Mouse (Mus musculus) megakaryocyte, embryonic 14.5 days (primary cell): Measurements from ENCODE around the gene Hoxc9. TPM values are rescaled to one million over a fixed set of nuclear protein-coding genes. Genes with fewer than 3 reads are reported as not detected.

Source experiments
- H3K27me3 ChIP-seq: replicated peaks from 2 replicates; pipeline ENCODE3; 2012; ENCODE audit warnings: inconsistent platforms
- H3K36me3 ChIP-seq: replicated peaks from 2 replicates; pipeline ENCODE3; 2012; ENCODE audit warnings: low read length, inconsistent platforms, mixed read lengths
- H3K4me1 ChIP-seq: 2 replicates; pipeline ENCODE4 v1.6.1; 2012; ENCODE audit warnings: inconsistent platforms
- H3K4me3 ChIP-seq: replicated peaks from 2 replicates; pipeline ENCODE3; 2012; ENCODE audit warnings: moderate library complexity, mild to moderate bottlenecking, inconsistent platforms
- H3K9me3 ChIP-seq: 2 replicates; pipeline ENCODE4 v1.6.1; 2012; ENCODE audit warnings: inconsistent platforms
- FLI1 ChIP-seq: IDR thresholded peaks from 2 replicates; pipeline ENCODE4 v1.6.1; 2012; ENCODE audit warnings: low read length, inconsistent platforms, mixed read lengths
- GATA1 ChIP-seq: IDR thresholded peaks from 3 replicates; pipeline ENCODE4 v1.6.1; 2012; ENCODE audit warnings: mixed read lengths, low read length, inconsistent platforms, borderline replicate concordance
- polyA plus RNA-seq: library from polyadenylated mRNA; stranded (reverse); fragments of >175 nt; gene quantifications from 2 replicates; pipeline ENCODE4 v1.2.3, GENCODE M21; 2012; ENCODE audit warnings: low replicate concordance; ENCODE audit not compliant: insufficient read depth

Hoxc9 gene
- polyA plus RNA-seq, 1 experiment: not detected

DNA sequence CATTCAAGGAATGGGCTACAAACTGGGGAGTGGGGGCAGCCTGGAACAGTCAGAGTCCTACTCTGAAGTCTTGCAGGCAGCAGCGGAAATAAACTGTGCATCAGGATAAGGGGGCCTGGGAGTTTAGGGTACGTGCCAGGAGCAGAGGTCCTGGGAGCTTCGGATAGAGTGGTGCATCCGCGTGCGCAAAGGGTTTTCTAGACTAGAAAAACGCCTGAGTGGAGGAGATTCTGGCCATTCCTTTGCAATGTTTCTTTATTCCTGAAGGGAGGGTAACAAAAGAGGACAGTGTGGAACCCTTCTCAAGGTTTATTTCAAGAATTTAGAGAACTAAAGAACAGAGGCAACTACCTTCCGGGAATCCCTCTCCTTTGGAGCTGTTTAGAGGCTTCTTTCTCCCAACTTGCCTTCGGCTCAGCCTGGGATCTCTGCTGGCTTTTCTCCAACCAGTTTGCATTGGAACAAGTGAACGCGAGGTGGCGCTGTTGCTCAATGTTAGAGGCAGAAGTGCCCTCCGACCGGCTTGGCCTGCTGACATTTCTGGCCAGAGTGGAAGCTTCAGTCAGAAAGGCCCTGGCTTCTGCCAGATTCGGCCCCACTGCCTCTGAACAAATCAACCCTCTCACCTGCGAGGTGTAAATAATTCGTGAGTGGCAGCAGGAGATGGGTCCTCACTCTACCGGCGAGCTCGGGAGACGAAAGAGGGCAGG lies 11.0 kb downstream of the Hoxc9 start:
- Histone ChIP-seq H3K4me1 (peaks cover 16% of the 10 kb centered on the region), H3K9me3 (no peaks in the 10 kb centered on the region), H3K4me3 (peak overlapping the region; percentile 42), H3K36me3 (no peaks in the 10 kb centered on the region), H3K27me3 (peaks cover 96% of the 10 kb centered on the region)
- TF ChIP-seq GATA1 (no peak), FLI1 (no peak)

DNA sequence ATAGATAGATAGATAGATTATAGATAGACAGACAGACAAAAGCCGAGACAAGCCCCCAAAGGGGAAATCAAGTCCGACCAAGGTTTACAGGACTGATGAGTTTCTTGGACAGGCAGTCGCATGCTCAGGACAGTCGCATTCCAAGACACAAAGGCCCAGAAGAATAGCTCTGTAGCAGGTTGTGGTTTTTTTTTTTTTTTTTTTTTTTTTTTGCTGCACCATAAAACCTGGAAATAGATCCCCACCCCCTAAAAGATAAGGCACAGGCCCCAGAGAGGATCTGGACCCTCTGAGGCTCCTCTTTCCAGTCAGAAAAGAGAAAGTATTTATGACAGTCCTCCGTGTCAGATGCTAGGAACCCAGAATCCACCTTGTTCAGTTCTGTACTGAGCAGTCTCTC lies 11.8 kb downstream of the Hoxc9 start:
- Histone ChIP-seq H3K27me3 (peaks cover 97% of the 10 kb centered on the region), H3K36me3 (no peaks in the 10 kb centered on the region)
- TF ChIP-seq GATA1: no peak
- TF ChIP-seq FLI1: no peak

DNA sequence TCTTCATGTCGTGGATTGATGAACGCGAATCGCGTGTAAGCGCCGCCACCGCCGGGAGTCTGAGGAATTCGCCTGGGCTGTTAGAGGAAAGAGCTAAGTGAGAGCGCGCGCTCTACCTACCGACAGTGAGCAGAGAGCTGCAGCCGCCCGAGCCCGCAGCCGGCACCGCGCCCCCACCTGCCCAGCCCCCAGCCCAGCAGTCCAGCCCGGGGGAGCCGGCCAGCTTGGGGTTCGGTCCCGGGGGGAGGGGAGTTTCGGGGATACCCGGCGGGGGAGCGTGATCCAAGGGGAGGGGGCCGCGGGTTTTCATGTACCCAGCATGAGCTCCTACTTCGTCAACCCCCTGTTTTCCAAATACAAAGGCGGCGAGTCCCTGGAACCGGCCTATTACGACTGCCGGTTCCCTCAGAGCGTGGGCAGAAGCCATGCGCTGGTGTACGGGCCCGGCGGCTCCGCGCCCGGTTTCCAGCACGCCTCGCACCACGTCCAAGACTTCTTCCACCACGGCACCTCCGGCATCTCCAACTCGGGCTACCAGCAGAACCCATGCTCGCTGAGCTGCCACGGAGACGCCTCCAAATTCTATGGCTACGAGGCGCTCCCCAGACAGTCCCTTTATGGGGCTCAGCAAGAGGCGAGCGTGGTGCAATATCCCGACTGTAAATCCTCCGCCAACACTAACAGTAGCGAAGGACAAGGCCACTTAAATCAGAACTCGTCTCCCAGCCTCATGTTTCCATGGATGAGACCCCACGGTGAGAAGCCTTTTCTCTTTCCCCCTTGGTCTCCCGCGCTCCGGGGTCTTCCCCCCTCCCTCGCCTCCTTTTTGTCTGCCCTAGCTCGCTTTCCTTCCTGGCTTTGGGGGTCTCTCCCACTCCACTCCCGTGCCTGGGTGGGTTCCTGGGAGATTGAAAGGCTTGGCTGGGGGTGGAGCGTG lies 14.5 kb downstream of the Hoxc9 start, which contains the start of gene Hoxc8:
Gene Hoxc8 (plus strand): TSS at position 147 of the 937 bp plus-strand sequence.
- TF ChIP-seq GATA1 (no peak), FLI1 (no peak)
- no peak within 1 kb of the TSS for H3K4me3 ChIP-seq
- H3K36me3 ChIP-seq: no peaks in the 10 kb centered on the region
- H3K4me1 ChIP-seq: peaks cover 17% of the 10 kb centered on the region
- peaks cover 97% of the 10 kb centered on the region for H3K27me3 ChIP-seq
- H3K9me3 ChIP-seq: no peaks in the 10 kb centered on the region

More for the DNA sequence above, 11.8 kb downstream of the Hoxc9 start:
- no peaks in the 10 kb centered on the region for H3K9me3 ChIP-seq
- H3K4me1 ChIP-seq: peaks cover 17% of the 10 kb centered on the region
- no peak overlapping the region for H3K4me3 ChIP-seq

DNA sequence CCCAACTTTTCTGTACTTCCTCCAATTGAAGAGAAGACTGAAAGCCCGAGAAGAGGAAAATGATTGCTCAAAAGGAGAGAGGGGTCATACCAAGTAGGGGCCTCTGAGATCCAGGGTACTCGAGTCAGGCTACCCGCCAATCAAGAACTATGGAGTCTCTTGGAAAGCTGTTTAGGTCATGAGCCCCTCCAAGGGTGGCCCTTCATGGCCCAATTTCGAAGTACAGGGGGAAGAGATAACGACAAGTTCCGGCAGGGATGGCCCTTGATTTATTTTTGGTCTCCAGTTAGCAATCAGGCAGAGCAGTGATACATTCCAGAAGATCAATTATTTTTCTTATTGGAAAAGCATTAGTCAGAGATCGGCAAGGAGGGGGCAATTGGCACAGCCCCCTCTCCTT lies 15.5 kb downstream of the Hoxc9 start:
- H3K9me3 ChIP-seq: no peaks in the 10 kb centered on the region
- H3K4me1 ChIP-seq: peaks cover 17% of the 10 kb centered on the region
- no peak overlapping the region for H3K4me3 ChIP-seq
- peaks cover 97% of the 10 kb centered on the region for H3K27me3 ChIP-seq
- no peak for TF ChIP-seq FLI1
- no peak for TF ChIP-seq GATA1
- H3K36me3 ChIP-seq: no peaks in the 10 kb centered on the region

DNA sequence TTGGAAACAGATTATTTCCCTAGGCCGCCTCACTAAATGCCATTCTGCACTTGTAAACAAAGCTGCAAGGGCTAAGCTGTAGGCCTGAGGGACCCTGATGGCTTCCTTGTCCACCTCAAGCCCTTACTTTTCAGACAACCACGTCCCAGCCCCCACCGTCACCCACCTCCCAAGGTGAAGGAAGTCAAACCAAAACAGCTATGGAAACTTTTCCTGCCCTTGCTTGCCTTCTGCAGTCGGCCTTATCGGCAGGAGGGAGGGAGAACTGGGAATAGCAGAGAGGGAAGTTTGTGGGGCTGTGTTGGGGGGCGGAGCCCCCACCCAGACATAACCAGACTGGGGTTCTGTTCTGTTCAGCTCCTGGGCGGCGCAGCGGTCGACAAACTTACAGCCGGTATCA lies 16.0 kb downstream of the Hoxc9 start:
- Histone ChIP-seq H3K4me3 (no peak overlapping the region), H3K36me3 (no peaks in the 10 kb centered on the region), H3K4me1 (peaks cover 15% of the 10 kb centered on the region), H3K27me3 (peaks cover 97% of the 10 kb centered on the region), H3K9me3 (no peaks in the 10 kb centered on the region)
- no peak for TF ChIP-seq FLI1
- TF ChIP-seq GATA1: no peak

DNA sequence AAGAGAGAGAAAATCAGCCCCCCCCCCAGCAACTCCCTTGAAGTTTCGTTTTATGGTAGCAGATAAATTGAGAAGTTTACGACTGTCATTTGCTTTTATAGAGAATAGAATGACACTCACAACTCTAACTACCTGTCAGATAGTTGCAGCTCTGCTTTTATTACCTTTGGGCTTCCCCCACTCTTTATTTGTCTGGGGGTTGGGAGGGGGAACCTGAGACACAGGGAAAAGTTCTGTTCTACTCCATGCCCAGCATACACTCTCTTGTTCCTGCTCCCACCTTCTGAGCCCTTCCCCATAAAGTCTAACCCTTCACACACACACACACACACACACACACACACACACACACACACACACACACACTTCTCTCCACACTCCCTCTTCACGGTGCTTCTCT lies 16.6 kb downstream of the Hoxc9 start:
- Histone ChIP-seq H3K36me3 (no peaks in the 10 kb centered on the region), H3K9me3 (no peaks in the 10 kb centered on the region), H3K4me3 (no peak overlapping the region), H3K4me1 (peaks cover 10% of the 10 kb centered on the region), H3K27me3 (peaks cover 97% of the 10 kb centered on the region)
- no peak for TF ChIP-seq FLI1
- TF ChIP-seq GATA1: no peak

DNA sequence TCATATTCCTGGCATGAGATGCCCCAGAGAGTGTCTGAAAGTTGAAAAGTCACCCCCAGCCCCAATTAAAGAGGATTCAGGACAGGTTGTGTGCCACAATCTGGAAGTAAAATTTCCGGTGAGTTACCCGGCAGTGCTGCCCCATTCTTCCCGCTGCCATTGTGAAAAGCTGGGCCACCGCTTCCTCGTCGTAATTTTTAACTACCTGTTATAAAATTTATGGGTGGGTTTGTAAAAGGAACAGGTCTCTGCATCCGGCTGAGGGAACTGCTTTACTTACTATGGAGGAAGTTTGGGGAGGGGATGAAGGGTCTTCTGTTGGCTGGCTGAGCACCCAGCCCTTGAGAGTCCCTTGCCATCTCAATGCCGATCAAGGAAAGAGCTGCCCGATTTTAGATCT lies 20.3 kb downstream of the Hoxc9 start:
- Histone ChIP-seq H3K4me3 (no peak overlapping the region), H3K27me3 (peaks cover 98% of the 10 kb centered on the region), H3K4me1 (peaks cover 28% of the 10 kb centered on the region), H3K36me3 (no peaks in the 10 kb centered on the region), H3K9me3 (no peaks in the 10 kb centered on the region)
- no peak for TF ChIP-seq FLI1
- no peak for TF ChIP-seq GATA1

DNA sequence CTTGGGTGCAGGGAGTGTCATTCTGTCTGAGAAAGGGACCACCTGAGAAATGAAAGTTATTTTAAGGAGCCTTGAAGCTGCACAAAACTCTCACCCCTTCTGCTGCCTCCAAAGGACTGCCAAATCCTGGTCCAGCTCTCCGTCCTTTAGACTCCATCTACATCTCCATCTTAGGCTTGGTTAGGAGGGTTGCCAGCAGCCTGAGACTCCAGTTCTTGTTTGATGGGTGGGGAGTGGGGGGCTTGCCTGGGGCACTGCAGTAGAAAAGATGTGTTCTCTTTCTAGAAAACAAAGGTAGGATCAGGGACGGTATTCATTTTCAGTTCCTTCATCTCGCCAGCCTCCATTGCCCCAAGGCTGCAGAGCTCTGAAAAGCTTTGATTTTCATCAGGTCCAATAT lies 21.2 kb downstream of the Hoxc9 start:
- Histone ChIP-seq H3K9me3 (no peaks in the 10 kb centered on the region), H3K4me3 (no peak overlapping the region), H3K36me3 (no peaks in the 10 kb centered on the region), H3K4me1 (peaks cover 24% of the 10 kb centered on the region), H3K27me3 (peaks cover 98% of the 10 kb centered on the region)
- no peak for TF ChIP-seq GATA1
- no peak for TF ChIP-seq FLI1

DNA sequence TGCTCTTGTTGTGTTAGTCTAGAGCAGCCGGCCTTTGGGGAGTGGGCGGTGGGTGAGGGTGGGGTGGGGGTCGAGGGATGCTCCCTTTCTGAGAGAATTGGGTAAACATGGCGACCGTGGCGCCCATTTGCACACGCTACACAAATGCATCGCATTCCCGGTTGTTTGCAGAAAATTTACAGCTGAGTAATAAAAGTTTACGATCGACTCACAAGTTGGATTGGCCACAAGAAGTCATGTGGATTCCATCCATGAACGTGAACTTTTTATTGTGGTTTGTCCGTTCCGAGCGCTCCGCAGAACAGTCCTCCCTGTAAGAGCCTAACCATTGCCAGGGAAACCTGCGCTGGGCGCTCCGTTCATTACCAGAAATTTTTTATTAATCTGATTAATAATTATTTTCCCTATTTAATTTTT lies 21.7 kb downstream of the Hoxc9 start, which contains the start of gene Hoxc6:
Gene Hoxc6 (plus strand): TSS at position 319 of the 417 bp plus-strand sequence.
- Histone ChIP-seq H3K4me1 (peaks cover 27% of the 10 kb centered on the region), H3K27me3 (peaks cover 98% of the 10 kb centered on the region), H3K4me3 (peak within 1 kb of the TSS; percentile 87)

DNA sequence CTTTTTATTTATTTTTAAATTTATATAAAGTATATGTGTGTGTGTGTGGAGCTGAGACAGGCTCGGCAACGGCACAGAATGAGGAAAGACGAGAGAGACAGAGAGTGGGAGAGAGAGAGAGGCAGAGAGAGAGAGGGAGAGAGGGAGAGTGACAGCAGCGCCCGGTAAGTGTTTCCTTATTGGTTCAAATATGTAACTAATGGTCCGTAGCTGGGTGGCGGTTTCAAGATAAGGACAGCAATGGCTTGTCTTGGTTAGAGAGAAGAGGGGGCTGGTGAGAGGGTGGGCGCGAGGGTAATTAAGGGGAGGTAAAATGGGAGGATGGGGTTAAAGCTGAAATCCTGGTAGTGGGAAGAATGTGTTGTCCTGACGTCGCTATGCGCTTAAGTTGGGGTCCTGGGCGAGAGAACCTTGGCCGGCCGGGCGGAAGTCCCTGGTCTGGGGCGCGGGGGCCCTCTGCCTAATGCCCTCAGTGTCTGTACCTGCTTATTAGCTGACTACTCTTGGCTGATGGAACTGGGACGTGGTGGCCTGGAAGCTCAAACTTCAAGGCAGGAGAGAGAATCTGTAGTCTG lies 22.5 kb downstream of the Hoxc9 start:
- peaks cover 99% of the 10 kb centered on the region for H3K27me3 ChIP-seq

More for the DNA sequence above, 21.7 kb downstream of the Hoxc9 start, which contains the start of gene Hoxc6:
- H3K9me3 ChIP-seq: no peaks in the 10 kb centered on the region; the same call in 1 of the 2 replicates
- no peaks in the 10 kb centered on the region for H3K36me3 ChIP-seq
- TF ChIP-seq GATA1 (no peak), FLI1 (no peak)

More for the DNA sequence above, 22.5 kb downstream of the Hoxc9 start:
- Histone ChIP-seq H3K36me3 (no peaks in the 10 kb centered on the region), H3K4me1 (peaks cover 28% of the 10 kb centered on the region), H3K4me3 (peak overlapping the region; percentile 87), H3K9me3 (no peaks in the 10 kb centered on the region; the same call in 1 of the 2 replicates)
- TF ChIP-seq GATA1 (no peak), FLI1 (no peak)
